Mouse (Mus musculus) thymus, postnatal 4 days (tissue): Measurements from ENCODE around the gene Keap1.
"Not testable (repeated sequence)": the region's sequence is repeated elsewhere in the genome, so short reads cannot be mapped to it uniquely, and the experiment has no call there.

Experiments used
- DNase-seq: peaks from one replicate; pipeline ENCODE4 v3.0.0; 2021

Keap1 gene

DNA sequence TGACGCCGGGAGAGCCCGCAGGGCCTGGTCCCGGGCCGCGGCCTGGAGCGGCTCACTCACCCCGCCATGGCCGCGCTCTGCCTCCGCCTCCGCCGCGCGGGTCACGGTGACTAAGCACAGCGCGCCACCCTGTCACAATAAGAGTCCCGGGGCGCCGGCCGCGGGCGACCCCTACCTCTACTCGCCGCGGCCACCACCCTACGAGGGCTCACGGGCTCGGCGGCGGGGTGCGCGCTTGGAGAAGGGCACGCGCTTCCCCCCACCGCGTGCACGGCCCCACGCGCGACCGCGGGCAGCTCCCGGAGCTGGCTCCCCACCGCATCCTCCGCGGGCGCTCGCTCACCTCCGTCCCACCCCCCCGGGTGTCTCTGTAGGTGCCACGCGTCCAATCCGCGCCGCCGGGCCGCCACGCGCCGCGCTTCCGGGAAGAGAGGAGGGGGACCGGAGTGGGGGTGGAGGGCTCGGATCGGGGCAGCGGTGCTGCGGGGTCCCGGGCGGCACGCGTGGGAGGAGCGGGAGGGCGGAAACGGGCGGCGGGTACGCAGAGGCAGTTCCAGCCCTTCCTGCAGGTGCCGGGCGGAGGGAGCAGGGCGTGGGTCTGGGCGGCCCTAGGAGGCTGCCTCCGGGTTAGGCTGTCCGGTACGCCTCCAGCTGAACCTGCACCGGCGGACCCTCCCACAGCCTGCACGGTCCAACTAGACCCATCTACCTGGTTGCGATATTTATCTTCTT lies at the start of gene Keap1:
Gene Keap1, minus strand, starts transcription at position 629 of the 732 bp plus-strand sequence.
- peak; percentile 90 for DNase-seq

DNA sequence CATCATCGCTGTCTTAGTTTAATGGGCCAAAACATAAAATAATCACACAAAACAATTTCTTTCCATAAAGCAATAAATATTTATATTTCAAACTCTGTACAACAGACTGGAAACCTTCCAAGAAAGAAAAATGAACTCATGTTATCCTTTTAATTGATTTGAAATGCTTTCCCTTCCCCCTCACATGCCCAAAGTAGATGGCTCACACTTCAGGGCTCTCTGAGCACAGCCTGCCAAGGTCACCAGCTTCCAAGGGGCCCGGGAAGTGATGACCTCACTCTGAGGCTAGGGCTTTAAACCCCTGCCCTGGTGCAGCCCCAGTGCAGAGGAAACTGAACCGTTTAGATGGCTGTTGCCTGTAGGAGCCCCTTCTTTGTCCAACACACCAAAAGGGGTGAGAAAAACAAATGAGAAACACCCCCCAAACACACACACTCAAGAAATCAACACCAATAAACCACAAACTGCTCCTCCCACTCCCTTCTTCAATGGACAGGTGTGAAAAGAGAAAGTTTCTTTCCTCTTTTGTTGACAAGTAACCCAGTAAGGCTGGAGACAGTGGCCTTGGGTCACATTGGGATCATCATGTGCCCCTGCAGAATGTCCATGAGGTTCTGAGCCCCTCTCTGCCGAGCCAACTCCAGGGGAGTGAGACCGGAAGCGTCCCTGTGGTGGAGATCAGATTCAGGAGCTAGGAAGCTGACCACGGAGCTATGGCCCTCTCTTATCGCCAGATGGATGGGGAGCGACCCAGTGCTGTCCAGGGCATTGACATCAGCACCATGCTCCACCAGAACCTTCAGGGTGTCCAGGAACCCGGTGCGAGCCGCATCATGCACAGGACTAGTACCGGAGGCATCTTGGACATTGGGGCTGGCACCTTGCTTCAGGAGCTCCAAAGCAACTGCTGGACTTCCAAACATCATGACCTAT lies 49.5 kb upstream of the Keap1 start:
- peak; percentile 69 for DNase-seq

DNA sequence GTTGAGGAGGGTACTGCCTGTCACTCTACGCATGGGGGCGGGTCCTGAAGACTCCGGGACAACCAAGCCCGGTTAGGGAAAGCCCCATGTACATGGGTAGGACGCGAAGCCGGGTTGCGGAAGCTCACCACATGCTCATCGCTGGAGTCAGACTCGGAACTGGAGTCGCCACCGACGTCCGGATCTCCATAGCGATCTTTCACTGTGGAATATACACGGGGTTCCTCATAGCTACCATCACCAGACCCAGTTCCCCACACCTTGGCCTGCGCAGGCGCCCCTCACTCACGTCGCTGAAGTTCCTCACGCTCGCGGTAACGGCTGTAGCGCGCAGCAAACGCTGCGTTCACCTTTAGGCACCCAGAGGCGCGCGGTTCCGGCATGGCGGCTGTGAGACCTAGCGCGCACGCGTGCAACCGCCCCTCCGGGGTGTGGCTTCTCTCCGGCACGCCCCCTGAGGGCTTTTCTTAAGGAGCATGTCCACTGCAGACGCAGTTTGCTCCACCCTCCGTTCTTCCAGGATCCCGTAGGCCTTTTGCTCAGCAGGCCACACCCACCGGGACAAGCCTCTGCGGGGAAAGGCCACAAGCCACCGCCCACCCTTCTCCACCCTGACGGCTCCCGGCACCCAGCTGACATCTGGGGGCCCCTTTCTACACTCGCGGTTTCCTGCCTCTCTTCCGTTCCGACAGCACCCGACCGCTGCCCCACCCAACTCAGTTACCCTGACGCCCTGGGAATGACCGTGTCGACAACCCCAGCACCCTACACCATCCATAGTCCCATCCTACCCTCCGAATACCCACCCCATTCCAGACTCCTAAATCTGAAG lies 48.6 kb upstream of the Keap1 start, which contains the start of gene Kri1:
Gene Kri1, minus strand, starts transcription at position 399 of the 832 bp plus-strand sequence.
- DNase-seq = peak; percentile 98

DNA sequence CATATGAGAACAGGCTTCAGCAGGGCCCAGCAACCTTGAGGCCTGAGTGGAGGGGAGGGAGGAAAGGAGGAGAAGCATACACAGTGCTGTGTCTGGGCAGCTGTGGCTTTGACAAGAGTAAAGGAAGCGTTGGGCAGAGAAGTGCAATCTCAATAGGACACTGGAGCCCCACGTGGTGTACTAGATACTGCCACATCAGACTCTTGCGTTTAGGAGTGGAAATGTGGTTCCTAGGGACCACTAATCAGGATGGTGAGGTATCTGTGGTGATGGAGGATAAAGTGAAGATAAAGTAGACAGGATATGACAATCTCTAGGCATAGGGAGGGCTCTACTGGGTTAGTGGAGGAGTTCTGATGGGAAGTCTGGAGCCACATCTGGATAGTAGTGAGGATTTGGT lies 47.6 kb upstream of the Keap1 start:
- no peak for DNase-seq

DNA sequence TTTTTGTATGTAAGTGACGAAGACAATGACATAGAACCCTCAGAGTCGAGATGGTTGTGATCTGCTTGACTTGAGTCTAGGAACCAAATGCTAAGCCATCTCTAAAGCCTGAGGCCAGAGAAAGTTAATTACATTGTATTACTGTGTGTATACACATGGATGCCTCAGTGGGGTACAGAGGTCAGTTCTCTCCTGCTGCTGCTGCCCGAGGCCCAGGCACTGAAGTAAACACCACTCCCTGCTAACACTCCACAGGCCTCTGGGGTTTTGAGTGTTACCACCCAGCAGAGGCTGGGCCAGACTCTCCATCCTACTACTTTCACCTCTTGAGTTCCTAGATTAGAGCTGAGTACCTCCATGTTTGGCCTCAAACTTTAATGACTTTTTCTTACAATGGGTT lies 44.8 kb upstream of the Keap1 start:
- DNase-seq = no peak

DNA sequence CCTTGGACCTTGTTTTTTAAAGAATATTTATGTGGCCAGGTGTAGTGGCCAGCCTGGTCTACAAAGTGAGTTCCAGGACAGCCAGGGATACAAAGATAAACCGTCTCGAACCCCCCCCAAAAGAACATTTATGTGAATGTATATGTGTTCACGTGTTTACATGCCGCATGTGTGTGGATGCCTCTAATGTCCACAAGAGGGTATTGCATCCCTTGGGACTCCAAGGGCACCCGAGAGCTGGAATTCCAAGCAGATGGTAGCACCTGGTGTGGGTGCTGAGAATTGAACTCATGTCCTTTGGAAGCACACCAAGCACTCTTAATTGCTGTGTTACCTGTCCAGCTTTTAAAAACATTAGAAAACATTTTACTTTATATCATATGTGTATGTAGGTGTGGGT lies 44.4 kb upstream of the Keap1 start:
- DNase-seq = no peak

DNA sequence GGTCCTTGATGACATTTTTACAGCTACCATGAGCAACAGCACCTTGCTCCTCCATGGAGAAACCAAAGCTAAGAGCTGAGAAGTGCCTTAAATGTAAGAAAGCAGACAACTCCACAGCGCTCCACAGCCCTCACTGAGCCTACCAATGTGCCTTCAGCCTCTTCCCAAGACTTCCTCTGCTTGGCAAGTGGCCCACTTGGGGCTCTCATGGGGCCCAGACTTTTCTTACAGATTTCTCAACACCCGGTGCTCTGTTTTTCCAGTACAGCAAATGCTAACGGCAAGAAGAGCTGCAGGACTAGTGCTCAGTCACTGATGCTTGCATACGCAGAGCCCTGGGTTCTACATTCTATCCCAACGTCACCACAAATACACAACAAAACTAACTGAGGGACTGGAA lies 38.6 kb upstream of the Keap1 start:
- no peak for DNase-seq

DNA sequence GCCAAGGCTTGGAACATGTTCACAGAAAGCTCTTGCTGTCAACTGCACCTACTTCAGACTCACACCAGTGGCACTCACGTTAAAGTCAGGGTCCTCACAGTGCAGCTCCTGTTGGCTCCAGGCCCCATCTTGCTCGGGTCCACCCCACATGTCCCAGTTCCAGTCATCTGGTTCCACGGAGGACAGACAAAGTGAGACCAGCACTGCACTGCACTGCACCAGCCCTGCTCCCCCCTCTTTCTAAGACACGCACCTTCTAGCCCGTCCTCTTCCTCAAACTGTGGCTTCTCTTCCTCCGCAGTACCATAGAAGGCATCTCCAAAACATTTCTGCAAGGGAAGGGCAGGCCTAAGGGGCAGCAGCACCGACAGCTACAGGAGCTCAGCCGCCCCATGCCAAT lies 37.1 kb upstream of the Keap1 start:
- DNase-seq = no peak

DNA sequence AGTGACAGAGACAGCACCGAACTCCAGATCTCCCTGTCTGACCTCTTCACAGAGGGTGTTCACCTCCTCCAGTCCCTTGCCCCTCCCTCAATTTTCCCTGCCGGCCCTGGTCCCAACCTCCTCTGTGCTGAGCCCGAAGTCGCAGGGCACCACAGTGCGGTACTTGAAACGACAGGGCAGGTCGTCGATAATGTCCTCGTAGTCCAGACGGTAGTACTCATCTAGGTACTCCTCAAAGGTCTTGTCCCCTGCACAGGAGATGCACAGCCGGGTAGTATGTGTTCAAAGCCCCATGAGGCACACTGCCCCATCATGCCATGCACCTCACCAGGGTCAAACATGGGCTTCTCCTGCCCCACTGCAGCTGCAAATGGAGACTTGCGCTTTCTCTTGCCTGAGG lies 36.6 kb upstream of the Keap1 start:
- DNase-seq = no peak

DNA sequence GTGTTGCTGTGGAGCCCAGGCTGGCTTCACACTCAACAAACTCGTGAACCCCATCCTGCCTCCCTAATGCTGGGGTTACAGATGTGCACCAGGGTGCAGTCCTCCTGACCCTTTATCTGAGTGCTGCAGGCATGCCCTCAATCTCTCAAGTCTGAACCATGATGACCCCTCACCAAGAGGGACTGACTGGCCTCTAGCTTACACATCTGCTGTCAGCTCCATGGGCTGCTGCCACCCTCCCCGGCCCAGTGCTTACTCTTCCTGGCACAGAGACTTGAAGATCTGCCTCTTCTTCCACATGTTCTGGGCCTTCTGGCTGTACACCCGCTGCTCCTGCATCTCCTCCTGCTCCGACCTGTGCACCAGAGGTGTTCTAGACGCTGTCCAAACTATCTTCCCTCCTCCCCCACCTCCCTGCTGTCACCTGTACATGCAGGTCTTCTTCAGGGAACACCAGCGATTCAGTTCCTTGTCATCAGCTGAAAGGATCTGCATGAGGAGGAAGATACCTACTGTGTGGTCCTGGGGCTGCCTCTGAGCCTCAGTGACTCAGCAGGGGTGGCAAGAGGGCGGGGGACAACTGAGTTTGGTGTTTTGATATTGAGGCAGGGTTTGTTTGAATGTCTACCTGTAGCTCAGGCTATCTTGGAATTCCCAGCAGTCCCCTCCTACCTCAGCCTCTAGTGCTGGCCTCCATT lies 36.0 kb upstream of the Keap1 start:
- DNase-seq = no peak

DNA sequence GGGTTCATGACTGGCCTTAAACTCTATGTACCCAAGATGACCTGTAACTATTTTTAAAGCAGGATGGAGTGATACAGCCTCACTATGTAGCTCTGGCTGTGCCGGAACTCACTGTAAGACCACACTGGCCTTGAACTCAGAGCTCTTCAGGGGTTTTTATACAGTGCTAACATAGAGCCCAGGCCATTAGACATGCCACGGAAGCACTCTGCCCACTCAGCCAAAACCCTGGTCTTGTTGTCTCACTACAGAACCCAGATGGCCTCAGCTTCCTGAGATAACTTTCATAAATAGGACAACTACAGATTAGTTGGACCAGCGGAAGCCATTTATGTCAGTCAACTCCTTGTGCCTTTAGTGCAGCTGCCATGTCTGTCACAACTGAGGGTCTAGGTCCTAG lies 35.2 kb upstream of the Keap1 start:
- no peak for DNase-seq

DNA sequence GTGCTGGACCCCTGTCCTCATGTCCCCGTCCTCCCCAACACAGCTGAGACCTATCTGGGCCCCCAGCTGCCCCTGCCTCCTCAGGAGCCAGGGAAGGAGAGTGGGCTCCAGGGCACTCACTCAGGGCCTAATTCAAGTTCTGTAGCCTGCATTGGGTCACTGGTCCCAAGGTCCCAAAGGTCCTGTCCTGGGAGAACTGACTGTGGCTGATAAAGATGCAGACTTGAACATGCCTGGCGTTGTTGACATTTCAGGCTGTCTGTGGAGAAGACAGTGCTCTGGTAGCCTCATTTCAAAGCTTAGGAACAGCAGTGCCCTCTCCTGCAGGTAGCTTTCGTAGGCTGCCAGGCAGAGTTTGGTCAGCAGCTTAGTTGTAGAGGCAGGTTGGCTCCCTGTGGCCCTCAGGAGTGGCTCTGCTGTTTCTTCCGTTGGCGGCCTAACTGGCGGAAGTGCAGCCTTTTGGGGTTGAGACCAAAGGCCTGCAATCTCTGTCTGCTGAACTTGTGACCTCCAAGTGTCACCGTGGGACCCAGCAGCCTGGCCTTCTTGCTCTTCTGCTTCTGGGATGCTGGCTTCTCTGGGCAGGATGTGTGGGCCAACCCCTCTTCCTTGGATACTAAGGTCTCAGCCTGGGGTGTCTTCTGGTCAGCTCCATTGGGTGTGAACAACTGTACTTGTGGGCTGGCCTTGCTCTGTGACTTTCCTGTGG lies 34.5 kb upstream of the Keap1 start:
- DNase-seq = no peak

DNA sequence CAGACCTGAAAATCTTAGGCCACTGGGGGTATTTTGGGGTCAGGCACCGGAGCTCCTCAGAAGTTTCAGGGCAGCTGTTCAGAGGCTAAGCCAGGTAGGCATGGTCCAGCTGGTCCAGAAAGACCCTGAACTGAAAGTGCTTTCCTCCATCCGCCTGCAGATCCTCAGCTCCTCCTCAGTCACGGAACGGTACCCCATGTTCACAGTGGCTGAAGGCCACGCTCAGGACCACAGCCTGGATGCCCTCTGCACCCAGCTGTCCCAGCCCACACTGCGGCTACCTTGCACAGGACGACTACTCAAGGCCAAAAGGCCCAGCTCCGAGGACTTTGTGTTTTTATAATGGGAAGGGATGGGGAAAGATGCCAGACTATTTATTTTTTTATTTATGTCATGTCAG lies 33.9 kb upstream of the Keap1 start:
- no peak for DNase-seq

DNA sequence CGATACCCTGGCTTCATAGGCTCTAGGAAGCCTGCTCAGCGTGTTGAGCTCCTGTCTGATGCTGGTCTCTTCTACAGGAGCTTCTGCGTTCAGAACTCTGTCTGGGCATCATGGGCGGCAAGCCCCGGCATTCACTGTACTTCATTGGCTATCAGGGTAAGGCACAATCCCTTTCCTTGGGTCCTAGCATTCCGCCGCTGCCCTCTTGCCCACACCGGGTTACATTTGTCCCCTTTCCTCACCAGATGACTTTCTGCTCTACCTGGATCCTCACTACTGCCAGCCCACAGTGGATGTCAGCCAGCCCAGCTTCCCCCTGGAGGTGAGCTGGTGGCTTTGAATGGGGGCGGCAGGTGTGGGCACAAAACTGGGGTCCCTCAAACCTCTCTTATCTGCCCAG lies 33.2 kb upstream of the Keap1 start:
- DNase-seq = no peak

DNA sequence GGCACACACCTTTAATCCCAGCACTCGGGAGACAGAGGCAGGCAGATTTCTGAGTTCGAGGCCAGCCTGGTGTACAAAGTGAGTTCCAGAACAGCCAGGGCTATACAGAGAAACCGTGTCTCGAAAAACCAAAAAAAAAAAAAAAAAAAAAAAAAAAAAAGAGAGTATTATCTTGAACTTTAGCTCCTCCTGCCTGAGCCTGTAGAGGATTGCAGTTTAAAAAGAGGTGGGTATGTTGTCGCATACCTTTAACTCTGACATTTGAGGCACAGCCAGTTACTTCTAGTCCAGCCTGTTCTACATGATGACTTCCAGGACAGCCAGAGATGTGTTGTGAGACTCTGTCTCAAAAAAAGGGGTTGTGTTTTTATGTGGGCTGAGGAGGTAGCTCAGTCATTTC lies 30.4 kb upstream of the Keap1 start:
- DNase-seq = not testable (repeated sequence)

DNA sequence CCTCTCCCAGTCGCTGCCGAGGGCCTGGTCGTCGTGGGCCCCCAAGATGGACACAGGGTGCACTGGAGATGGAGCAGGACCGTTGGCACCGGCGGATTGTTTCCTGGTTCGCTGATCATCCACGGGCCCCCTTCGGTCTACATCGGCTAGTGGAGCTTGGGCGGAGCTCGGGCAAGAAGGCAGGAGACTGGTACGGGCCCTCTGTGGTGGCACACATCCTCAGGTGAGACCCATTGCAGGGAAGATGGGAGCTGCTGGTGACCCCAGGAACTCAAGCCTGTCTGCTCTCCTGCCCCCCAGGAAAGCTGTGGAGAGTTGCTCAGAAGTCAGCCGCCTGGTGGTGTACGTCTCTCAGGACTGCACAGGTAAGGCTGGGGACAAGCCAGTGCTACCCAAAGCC lies 29.1 kb upstream of the Keap1 start:
- DNase-seq = no peak

DNA sequence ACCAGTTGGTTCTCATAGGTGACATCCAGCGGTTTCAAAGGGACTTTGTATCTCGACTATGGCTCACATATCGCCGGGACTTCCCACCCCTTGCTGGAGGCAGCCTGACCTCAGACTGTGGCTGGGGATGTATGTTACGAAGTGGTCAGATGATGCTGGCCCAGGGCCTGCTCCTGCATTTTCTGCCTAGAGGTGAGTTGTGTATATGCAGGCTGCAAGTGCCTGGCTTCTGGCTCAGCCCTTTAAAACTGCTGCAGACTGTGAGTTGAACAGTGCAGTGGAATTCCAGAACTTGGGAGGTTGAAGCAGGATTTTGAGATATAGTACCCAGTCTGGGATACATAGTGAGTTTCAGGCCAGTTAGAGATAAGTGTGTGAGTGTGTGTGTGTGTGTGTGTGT lies 27.7 kb upstream of the Keap1 start:
- DNase-seq = no peak

DNA sequence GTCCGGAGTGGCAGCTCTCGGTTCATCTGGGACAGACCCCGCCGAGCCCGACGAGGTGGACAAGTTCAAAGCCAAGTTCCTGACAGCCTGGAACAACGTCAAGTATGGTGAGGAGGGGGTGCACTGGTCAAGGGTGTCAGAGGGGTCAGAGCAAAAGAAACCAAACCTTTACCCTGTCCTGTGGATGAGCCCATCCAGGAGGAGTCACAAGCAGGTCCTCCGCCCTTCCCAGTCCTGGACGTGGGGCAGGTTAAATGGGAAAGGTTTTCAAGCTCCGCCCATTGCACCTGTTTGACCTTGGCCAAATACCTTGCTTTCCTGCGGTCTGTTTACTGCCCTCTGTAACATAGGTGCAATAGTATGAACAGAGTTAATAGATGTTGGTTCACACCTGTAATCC lies 26.4 kb upstream of the Keap1 start:
- DNase-seq = no peak

DNA sequence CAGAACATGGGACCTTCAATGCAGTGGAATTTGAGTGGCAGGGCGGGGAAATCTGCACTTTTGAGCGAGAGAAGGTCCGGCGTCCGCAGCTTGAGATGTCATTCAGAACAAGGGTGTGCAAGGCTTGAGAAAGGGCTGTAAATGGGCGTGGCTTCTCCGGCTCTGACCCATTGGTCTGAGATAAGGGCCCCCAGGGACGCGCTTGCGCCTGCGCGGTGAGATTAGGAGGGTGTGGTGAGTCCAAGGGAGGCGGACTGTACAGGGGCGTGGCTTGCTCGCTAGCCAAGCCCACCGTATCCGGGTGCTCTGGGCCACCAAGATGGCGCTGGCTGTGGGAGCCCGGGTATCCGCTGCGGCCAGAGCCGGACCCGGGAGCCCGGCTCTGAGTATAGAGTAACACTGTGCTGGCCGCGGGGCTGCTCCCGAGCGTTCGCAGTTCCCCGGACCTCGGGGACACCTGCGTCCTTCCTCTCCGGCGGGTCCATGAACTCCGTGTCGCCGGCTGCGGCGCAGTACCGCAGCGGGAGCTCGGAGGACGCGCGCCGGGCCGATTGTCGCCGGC lies 25.9 kb upstream of the Keap1 start, which contains the start of gene Atg4d:
Gene Atg4d, plus strand, starts transcription at position 294 of the 562 bp plus-strand sequence.
- DNase-seq = peak; percentile 94

DNA sequence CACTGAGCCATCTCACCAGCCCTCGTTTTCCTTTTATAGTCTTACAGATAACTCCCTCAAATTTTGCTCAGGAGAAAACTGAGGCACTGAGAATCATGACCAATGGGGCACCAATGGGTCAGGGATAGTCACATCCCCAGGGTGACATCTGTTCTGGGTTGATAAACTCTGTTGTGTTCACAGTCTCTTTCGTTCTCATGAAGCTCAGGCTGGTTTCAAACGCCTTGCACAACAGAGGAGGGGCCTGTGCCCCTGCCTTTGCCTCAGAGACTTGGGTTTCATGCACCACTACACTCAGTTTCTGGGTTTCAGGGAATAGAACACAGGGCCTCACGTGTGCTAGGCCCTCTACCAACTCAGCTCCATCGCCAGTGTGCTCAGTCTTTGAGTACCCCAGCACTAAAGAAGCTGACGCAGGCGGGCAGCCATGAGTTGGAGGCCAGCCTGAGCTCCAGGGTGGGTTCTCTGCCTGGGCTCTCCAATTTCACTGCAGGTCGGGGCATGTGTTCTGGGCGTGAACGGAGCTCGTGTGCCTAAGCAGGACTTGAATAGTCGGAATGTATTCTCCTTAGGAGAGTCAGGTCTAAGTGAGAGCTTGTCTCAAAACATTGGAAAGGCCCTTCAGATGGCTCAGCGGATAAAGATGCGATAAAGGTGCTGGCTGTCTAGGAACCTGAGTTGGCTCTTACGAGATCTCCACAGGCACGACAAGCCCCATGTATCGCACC lies 25.3 kb upstream of the Keap1 start:
- DNase-seq = no peak

DNA sequence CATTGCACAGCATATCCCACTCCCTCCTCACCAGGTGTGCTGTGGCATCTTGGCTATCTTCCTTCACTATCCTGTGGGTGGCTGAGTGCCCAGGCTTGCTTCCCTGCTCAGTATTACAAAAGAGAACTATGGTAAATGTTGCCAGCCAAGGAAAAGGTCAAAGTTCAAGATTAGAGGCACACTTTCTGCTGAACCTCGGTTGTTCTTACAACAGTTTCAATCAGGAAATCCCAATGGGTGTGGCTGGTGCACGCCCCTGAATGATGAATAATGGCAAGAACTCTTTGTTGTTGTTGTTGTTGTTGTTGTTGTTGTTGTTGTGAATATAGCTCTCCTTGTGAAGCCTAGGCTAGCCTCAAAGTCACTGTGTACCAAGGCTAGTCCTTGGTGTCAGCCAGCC lies 22.7 kb upstream of the Keap1 start:
- DNase-seq = no peak
